7 mouse cellular contexts compared by ENCODE assay signal in the genomic region with DNA sequence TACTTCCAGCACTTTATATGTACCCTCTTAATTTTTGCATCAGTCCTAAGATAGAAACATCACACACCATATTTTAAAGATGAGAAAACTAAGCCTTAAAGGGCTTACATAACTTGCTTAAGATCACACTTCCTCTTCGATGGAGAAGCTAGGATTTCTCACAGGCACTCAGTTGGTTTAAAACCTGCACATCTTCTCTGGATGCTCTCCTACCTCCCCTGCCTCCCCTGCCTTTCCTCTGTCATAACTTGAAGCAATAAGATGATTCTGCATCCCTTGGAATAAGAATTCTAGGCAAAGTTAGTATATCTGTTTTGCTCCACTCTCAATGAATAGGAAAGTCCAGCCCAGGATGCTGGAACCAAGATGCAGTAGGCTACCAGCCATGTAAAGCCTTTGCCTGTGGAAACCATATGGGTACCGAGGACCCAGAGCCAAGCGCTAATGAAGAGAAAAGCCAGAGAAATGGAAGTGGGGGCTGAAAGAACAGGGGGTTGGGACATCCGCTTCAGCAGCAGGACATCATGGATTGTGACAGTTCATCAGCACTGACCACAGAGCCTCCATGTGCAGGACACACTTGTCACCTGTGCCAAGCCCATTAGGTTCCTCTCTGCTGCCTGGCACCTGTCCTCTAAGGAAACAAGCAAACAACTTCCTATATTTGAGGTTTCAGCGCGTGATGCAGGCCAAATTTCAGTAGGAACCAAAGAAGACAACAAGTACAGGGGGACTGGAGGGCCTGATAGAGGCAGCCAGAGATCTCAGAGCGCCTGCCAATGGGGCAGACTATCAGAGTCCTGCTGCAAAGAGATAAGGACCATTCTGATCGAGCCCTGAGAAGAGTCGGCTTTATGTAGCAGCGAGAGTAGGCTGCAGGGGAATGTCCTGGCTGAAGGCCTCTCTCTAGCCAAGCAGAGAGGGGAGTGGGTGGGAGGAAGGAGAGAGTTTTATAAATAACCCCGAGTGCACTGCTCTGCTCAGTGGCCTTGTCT.
DNase-seq lines count a peak whose midpoint lies in the region; ATAC-seq and TF ChIP-seq lines count a peak whose summit lies in the region.

No protein-coding gene starts in this region.

- H3K4me2 ChIP-seq in midbrain, postnatal 0 days (ENCODE audit: low read depth, low read length, poor library complexity, severe bottlenecking): no peak overlapping the region
- no peak overlapping the region for H3K4me2 ChIP-seq in midbrain, embryonic 15.5 days
- no peak overlapping the region for H3K4me2 ChIP-seq in stomach, embryonic 16.5 days (ENCODE audit: low read depth, low read length)

- 68% methylated on average over 11 of the region's 11 CpGs for WGBS in midbrain, postnatal 0 days
- WGBS in midbrain, embryonic 15.5 days: 67% methylated on average over 11 of the region's 11 CpGs
- 58% methylated on average over 11 of the region's 11 CpGs for WGBS in stomach, embryonic 16.5 days

- no peak for TF ChIP-seq CTCF in midbrain, postnatal 0 days (IDR thresholded peaks at IDR 0.05)

- no peaks in the 10 kb centered on the region for H3K9me3 ChIP-seq in midbrain, postnatal 0 days (ENCODE audit: low read length)
- H3K9me3 ChIP-seq in midbrain, embryonic 15.5 days: no peaks in the 10 kb centered on the region
- H3K9me3 ChIP-seq in stomach, embryonic 16.5 days (replicated peaks; ENCODE audit: control insufficient read depth, low read length): no peaks in the 10 kb centered on the region

- no peaks in the 10 kb centered on the region for H3K4me1 ChIP-seq in midbrain, postnatal 0 days (ENCODE audit: insufficient read depth, low read length)
- H3K4me1 ChIP-seq in midbrain, embryonic 15.5 days: peaks cover 3% of the 10 kb centered on the region; the same call in 1 of the 2 replicates
- peaks cover 20% of the 10 kb centered on the region; the same call in 1 of the 2 replicates for H3K4me1 ChIP-seq in stomach, embryonic 16.5 days (ENCODE audit: control insufficient read depth, insufficient read depth, low read length)

- no peaks in the 10 kb centered on the region for H3K36me3 ChIP-seq in midbrain, postnatal 0 days (ENCODE audit: insufficient read depth, low read length)
- no peaks in the 10 kb centered on the region for H3K36me3 ChIP-seq in midbrain, embryonic 15.5 days (replicated peaks)
- H3K36me3 ChIP-seq in stomach, embryonic 16.5 days (ENCODE audit: control insufficient read depth, insufficient read depth, low read length): no peaks in the 10 kb centered on the region

- H3K4me3 ChIP-seq in midbrain, postnatal 0 days (ENCODE audit: low read depth, low read length): no peak overlapping the region
- H3K4me3 ChIP-seq in midbrain, embryonic 15.5 days: no peak overlapping the region
- H3K4me3 ChIP-seq in stomach, embryonic 16.5 days (replicated peaks; ENCODE audit: low read length): no peak overlapping the region

- peak; percentile 50 for DNase-seq in midbrain, postnatal 0 days (ENCODE audit: low spot score)
- DNase-seq in cerebellum, postnatal 10 days: peak; percentile 84 to 88
- DNase-seq in heart, postnatal 4 days: peak; percentile 58
- DNase-seq in thymus, postnatal 14 days: no peak
- DNase-seq in lung, postnatal 14 days: no peak

- H3K27ac ChIP-seq in midbrain, postnatal 0 days (ENCODE audit: low read depth, low read length): no peak overlapping the region
- no peak overlapping the region for H3K27ac ChIP-seq in midbrain, embryonic 15.5 days
- peak overlapping the region; percentile 54; the same call in 1 of the 2 replicates for H3K27ac ChIP-seq in stomach, embryonic 16.5 days (ENCODE audit: low read length)

- no peak for ATAC-seq in midbrain, postnatal 0 days (ENCODE audit: low FRiP score)
- ATAC-seq in midbrain, embryonic 15.5 days (replicated peaks): no peak
- no peak for ATAC-seq in stomach, embryonic 16.5 days (ENCODE audit: insufficient read depth, low FRiP score)

- H3K9ac ChIP-seq in midbrain, postnatal 0 days (replicated peaks; ENCODE audit: low read length, poor library complexity, severe bottlenecking): no peak overlapping the region
- no peak overlapping the region for H3K9ac ChIP-seq in midbrain, embryonic 15.5 days
- 0 out of 2 replicates have a peak overlapping the region, but pooled peaks have one; percentile 5 for H3K9ac ChIP-seq in stomach, embryonic 16.5 days (ENCODE audit: low read length)

- H3K27me3 ChIP-seq in midbrain, postnatal 0 days (ENCODE audit: insufficient read depth, low read length): no peaks in the 10 kb centered on the region
- H3K27me3 ChIP-seq in midbrain, embryonic 15.5 days (replicated peaks): no peaks in the 10 kb centered on the region
- no peaks in the 10 kb centered on the region for H3K27me3 ChIP-seq in stomach, embryonic 16.5 days (ENCODE audit: control insufficient read depth, insufficient read depth, low read length)

Comparison
In these comparisons a context has a peak if more than half of its experiments do, and no peak if none do; other contexts are left out.
1. DNase-seq: peak in midbrain, postnatal 0 days (single experiment), cerebellum, postnatal 10 days (2 of 2) and heart, postnatal 4 days (single experiment); none in thymus, postnatal 14 days (single experiment) and lung, postnatal 14 days (single experiment).